Mouse (Mus musculus) thymus, adult 2 months (tissue): Measurements from ENCODE around the gene Fchsd2. TPM values are rescaled to one million over a fixed set of nuclear protein-coding genes. Genes with fewer than 3 reads are reported as not detected.

Experiments used
- DNase-seq: peaks from one replicate; pipeline ENCODE4 v3.0.0; 2021
- H3K27ac ChIP-seq: fragments of 200-500 bp; 2 replicates; pipeline ENCODE4 v1.5.1; 2012; ENCODE audit warnings: low read length, control low read depth; ENCODE audit not compliant: control insufficient read depth, insufficient read depth
- H3K27me3 ChIP-seq: fragments of 200-500 bp; 2 replicates; pipeline ENCODE4 v1.6.1; 2012; ENCODE audit warnings: mild to moderate bottlenecking, low read length, moderate library complexity, mixed read lengths; ENCODE audit not compliant: control insufficient read depth, insufficient read depth
- H3K36me3 ChIP-seq: fragments of 200-500 bp; 2 replicates; pipeline ENCODE4 v1.6.1; 2012; ENCODE audit warnings: mild to moderate bottlenecking, low read length, moderate library complexity; ENCODE audit not compliant: control insufficient read depth, insufficient read depth
- H3K4me1 ChIP-seq: fragments of 200-500 bp; replicated peaks from 2 replicates; pipeline ENCODE4 v1.6.1; 2012; ENCODE audit warnings: low read length; ENCODE audit not compliant: control insufficient read depth, insufficient read depth
- H3K4me3 ChIP-seq: fragments of 200-500 bp; 2 replicates; pipeline ENCODE4 v1.5.1; 2012; ENCODE audit warnings: mild to moderate bottlenecking, low read length, control low read depth, moderate library complexity; ENCODE audit not compliant: control insufficient read depth, insufficient read depth
- CTCF ChIP-seq: fragments of 200-500 bp; IDR thresholded peaks from 2 replicates; pipeline ENCODE4 v1.5.1; 2012; ENCODE audit warnings: mild to moderate bottlenecking, control low read depth, low read length, moderate library complexity, borderline replicate concordance; ENCODE audit not compliant: control insufficient read depth, poor library complexity, insufficient read depth; ENCODE audit errors: extremely low read depth
- POLR2A ChIP-seq: fragments of 200-500 bp; IDR thresholded peaks from 2 replicates; pipeline ENCODE4 v1.6.1; 2012; ENCODE audit warnings: mild to moderate bottlenecking, low read length, control low read depth, moderate library complexity; ENCODE audit not compliant: control insufficient read depth, poor library complexity, insufficient read depth; ENCODE audit errors: extremely low read depth
- WGBS: fragments of 180-500 bp; shearing (Covaris S2); methylation state at CpG from one replicate; pipeline ENCODE4 v1.1.7; 2018; 5-methylcytosine and 5-hydroxymethylcytosine counted together
- polyA plus RNA-seq: library from polyadenylated mRNA; depleted of rRNA; stranded (reverse); fragments of >200 nt; gene quantifications from 2 replicates; pipeline ENCODE4 v1.2.3, GENCODE M21; 2012

Fchsd2 gene
- polyA plus RNA-seq, 1 experiment: 14.3 TPM

- no peak for DNase-seq
- no peaks in the 10 kb centered on the region for H3K27me3 ChIP-seq
- H3K36me3 ChIP-seq: peaks cover 12% of the 10 kb centered on the region
- TF ChIP-seq CTCF (no peak), POLR2A (no peak)
- H3K4me3 ChIP-seq: no peak overlapping the region
- H3K27ac ChIP-seq: no peak overlapping the region
- H3K4me1 ChIP-seq: no peaks in the 10 kb centered on the region
These were observed 170.8 kb downstream of the Fchsd2 start for GRCm38 (mm10) chr7:101263511-101263910.

DNA sequence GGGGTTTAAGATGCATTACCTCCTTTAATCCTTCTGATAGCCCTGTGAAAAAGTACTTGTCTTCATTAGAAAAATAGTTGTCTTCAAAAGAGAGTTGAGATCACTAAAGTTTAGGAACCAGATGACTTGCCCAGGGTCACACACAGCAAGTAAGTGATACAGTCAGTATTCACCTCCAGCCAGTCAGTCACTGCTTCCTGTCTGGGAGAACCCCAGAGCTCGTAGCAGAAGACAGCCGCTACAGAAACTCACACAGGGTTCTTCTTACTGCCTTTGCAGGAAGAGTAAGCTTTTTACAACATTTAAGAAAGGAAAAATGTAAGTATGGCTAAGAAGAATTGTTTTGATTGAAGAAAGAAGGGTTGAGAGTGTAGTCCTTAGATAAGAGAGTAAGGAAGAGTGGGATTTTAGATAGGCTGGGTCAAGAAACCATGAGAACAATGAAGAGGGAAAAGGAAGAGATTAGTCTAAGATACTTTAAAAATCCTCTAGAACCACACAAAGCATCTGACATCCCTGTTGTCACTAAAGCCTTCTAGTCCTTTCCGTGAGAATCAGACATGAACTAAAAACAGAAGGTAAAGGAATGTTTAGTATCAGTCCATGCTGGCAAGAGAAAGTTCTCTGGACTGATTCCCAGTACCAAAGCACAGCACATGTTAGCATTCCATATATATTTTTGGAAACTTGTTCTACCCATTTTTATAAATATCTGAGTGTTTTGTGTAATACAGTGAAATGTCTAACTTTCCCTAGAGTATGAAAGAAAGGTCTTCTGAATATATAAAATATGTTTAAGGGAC is 175.0 kb downstream of the Fchsd2 start:
- Histone ChIP-seq H3K4me3 (no peak overlapping the region), H3K36me3 (peaks cover 7% of the 10 kb centered on the region), H3K27me3 (no peaks in the 10 kb centered on the region), H3K27ac (no peak overlapping the region), H3K4me1 (no peaks in the 10 kb centered on the region)
- TF ChIP-seq POLR2A (no peak), CTCF (no peak)
- DNase-seq: no peak
- WGBS: 82% methylated on average over 3 of the region's 3 CpGs

GRCm38 (mm10) chr7:101271602-101272001 is 178.9 kb downstream of the Fchsd2 start:
- H3K36me3 ChIP-seq: peaks cover 13% of the 10 kb centered on the region
- no peak for DNase-seq
- no peak overlapping the region for H3K4me3 ChIP-seq
- WGBS: 93% methylated on average over 1 of the region's 1 CpGs
- no peaks in the 10 kb centered on the region for H3K27me3 ChIP-seq
- peaks cover 6% of the 10 kb centered on the region for H3K4me1 ChIP-seq
- TF ChIP-seq POLR2A (no peak), CTCF (no peak)
- no peak overlapping the region for H3K27ac ChIP-seq

GRCm38 (mm10) chr7:101272466-101273160 is 179.9 kb downstream of the Fchsd2 start:
- Histone ChIP-seq H3K36me3 (peaks cover 15% of the 10 kb centered on the region; the same call in 1 of the 2 replicates), H3K27me3 (no peaks in the 10 kb centered on the region), H3K27ac (no peak overlapping the region), H3K4me3 (no peak overlapping the region), H3K4me1 (peaks cover 6% of the 10 kb centered on the region)
- TF ChIP-seq CTCF (no peak), POLR2A (no peak)
- no peak for DNase-seq
- 94% methylated on average over 8 of the region's 8 CpGs for WGBS

DNA sequence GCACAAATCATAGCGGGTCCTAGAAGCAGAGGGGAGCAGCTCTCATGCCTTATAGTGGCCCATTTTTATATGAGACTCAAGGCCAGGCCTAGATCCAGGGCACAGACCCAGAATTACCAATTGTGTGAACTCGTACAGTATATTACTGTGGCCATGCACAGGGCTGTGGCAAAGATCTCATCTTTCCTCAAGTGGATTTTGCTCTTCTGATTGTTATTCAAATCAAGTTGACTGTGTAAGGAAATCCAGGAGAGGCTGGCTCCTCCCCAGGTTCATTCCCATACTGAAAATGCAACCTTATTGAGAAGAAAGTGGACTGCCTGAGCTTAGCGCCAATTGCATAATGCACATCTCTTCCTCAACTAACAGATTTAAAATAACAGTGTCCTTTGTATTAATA is 190.1 kb downstream of the Fchsd2 start:
- Histone ChIP-seq H3K4me1 (no peaks in the 10 kb centered on the region), H3K4me3 (no peak overlapping the region), H3K36me3 (peaks cover 33% of the 10 kb centered on the region), H3K27me3 (no peaks in the 10 kb centered on the region), H3K27ac (no peak overlapping the region)
- 98% methylated on average over 3 of the region's 3 CpGs for WGBS
- DNase-seq: no peak
- TF ChIP-seq CTCF (no peak), POLR2A (no peak)

GRCm38 (mm10) chr7:101284504-101284903 is 191.8 kb downstream of the Fchsd2 start:
- Histone ChIP-seq H3K27me3 (no peaks in the 10 kb centered on the region), H3K4me3 (no peak overlapping the region), H3K27ac (no peak overlapping the region), H3K36me3 (peaks cover 26% of the 10 kb centered on the region), H3K4me1 (no peaks in the 10 kb centered on the region)
- TF ChIP-seq POLR2A (no peak), CTCF (no peak)
- DNase-seq: no peak
- WGBS: 97% methylated on average over 1 of the region's 1 CpGs

- no peaks in the 10 kb centered on the region for H3K4me1 ChIP-seq
- H3K4me3 ChIP-seq: no peak overlapping the region
- WGBS: 95% methylated on average over 4 of the region's 4 CpGs
- H3K36me3 ChIP-seq: peaks cover 30% of the 10 kb centered on the region
- no peak overlapping the region for H3K27ac ChIP-seq
- DNase-seq: no peak
- H3K27me3 ChIP-seq: no peaks in the 10 kb centered on the region
- TF ChIP-seq POLR2A (no peak), CTCF (no peak)
These were observed 194.2 kb downstream of the Fchsd2 start for GRCm38 (mm10) chr7:101286891-101287290.
